Mouse (Mus musculus) heart, adult 10 weeks (tissue): ENCODE measurements around the gene Agfg1. TPM values are rescaled to one million over a fixed set of nuclear protein-coding genes. Genes with fewer than 3 reads are reported as not detected.

Experiments used
- polyA plus RNA-seq: library from polyadenylated mRNA; stranded (reverse); fragments of 350-450 nt; fragmentation: Illumina TruSeq; extraction: RNeasy Lipid Tissue Mini Kit (QIAGEN cat#74804); gene quantifications from one replicate; pipeline ENCODE4 v1.2.3, GENCODE M21; 2014; ENCODE audit warnings: low read depth, low replicate concordance

Gene Agfg1
- 30.5 TPM for polyA plus RNA-seq

DNA sequence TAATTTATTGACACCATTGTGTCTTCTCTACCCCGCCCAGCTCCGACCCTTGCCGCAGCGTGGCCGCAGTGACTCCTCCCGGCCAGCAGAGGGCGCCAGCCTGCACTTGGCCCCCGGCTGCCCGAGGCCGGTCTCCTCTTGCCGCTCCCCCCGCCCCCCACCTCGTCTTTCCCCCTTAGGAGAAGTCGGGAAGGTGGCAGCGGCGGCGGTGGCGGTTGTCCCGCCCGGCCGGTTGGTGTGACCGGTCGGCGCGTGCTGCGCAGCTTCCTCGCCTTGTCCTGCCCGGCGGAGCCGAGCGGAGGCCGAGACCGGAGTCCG lies at the start of gene Agfg1:
Gene Agfg1, plus strand, starts transcription at position 188 of the 318 bp plus-strand sequence.

DNA sequence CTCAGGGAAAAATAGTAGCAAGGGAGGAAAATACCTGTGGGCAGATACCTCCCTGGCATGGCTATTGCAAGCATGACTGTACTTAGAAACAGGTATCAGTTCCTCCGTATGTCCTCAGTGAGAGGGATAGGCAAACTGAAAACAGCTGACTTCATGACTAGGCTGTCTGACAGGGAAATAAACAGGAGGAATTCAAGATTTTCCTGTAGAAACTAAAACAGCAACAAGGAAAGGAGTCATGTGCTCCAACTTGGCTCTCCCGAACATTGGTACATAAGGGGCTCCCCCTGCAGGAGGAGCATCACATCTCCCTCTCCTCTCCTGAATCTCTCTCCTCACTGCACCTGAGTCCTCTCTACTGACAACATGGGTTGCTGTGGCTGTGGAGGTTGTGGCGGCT lies 73.7 kb downstream of the Agfg1 start, which contains the start of gene A030005L19Rik:
Gene A030005L19Rik, plus strand, starts transcription at position 301 of the 400 bp plus-strand sequence.

DNA sequence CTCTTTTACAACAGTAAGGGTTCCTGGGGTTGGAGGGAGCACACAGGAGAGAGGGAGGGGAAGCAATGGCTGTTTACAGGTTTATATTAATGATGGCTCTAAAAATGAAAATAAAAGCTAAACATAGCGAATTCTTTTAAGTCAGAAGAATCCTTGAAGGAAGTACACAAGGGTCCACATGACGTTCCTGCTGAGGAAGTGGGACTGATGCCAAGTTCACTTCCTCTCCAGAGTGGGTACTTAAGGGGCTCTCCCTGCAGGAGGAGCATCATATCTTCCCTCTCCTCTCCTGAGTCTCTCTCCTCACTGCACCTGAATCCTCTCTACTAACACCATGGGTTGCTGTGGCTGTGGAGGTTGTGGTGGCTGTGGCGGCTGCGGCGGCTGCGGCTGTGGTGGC lies 85.4 kb downstream of the Agfg1 start, which contains the start of gene A030014E15Rik:
Gene A030014E15Rik, plus strand, starts transcription at position 268 of the 400 bp plus-strand sequence.

DNA sequence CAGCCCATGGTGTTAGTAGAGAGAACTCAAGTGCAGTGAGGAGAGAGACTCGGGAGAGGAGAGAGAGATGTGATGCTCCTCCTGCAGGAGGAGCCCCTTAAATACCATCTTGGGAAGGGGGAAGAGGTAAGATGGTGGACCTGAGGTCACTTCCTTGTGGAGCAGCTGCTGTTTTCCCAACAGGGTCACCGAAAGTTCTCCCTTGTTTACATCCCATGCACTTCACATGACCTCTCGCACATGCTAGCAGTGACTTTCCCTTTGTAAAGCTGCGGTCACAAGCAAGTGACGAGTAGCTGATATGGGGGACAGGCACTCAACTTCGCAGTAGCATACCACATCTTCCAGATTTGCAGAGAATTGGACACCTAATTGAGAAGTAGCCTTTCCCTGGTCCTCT lies 92.0 kb downstream of the Agfg1 start, which contains the start of gene Gm6217:
Gene Gm6217, minus strand, starts transcription at position 74 of the 400 bp plus-strand sequence.

DNA sequence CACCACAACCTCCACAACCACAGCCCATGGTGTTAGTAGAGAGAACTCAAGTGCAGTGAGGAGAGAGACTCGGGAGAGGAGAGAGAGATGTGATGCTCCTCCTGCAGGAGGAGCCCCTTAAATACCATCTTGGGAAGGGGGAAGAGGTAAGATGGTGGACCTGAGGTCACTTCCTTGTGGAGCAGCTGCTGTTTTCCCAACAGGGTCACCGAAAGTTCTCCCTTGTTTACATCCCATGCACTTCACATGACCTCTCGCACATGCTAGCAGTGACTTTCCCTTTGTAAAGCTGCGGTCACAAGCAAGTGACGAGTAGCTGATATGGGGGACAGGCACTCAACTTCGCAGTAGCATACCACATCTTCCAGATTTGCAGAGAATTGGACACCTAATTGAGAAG lies 104.0 kb downstream of the Agfg1 start, which contains the start of gene A030003K21Rik:
Gene A030003K21Rik, minus strand, starts transcription at position 94 of the 400 bp plus-strand sequence.

Other genes with a start within 250 kb of the Agfg1 start
- 192 TPM for gene Mff, start 114.6 kb upstream of the Agfg1 start, polyA plus RNA-seq
- gene Tm4sf20, start 71.0 kb upstream of the Agfg1 start, polyA plus RNA-seq = not detected
- gene Gm47791, start 68.2 kb upstream of the Agfg1 start, polyA plus RNA-seq = not detected
- not detected for gene A030005L19Rik, start 73.8 kb downstream of the Agfg1 start, polyA plus RNA-seq
- not detected for gene A030014E15Rik, start 85.4 kb downstream of the Agfg1 start, polyA plus RNA-seq
- gene Gm6217, start 91.9 kb downstream of the Agfg1 start, polyA plus RNA-seq = not detected
- gene A030003K21Rik, start 103.9 kb downstream of the Agfg1 start, polyA plus RNA-seq = not detected
- not detected for gene Gm7544, start 116.5 kb downstream of the Agfg1 start, polyA plus RNA-seq
- gene Gm47955, start 120.8 kb downstream of the Agfg1 start, polyA plus RNA-seq = not detected
- not detected for gene Gm47959, start 161.1 kb downstream of the Agfg1 start, polyA plus RNA-seq
- 0.55 TPM for gene Slc19a3, start 199.0 kb downstream of the Agfg1 start, polyA plus RNA-seq
- gene Krtap28-10, start 203.0 kb downstream of the Agfg1 start, polyA plus RNA-seq = not detected
- gene Gm47969, start 205.4 kb downstream of the Agfg1 start, polyA plus RNA-seq = not detected
- gene A030005K14Rik, start 219.9 kb downstream of the Agfg1 start, polyA plus RNA-seq = not detected
- gene Krtap28-13, start 221.4 kb downstream of the Agfg1 start, polyA plus RNA-seq = not detected